ENCODE assay signal across 8 mouse cellular contexts in genomic region chr13:21910735-21911134, GRCm38 (mm10). TPM values are rescaled to one million over a fixed set of nuclear protein-coding genes. Genes with fewer than 3 reads are reported as not detected.
DNase-seq lines count a peak whose midpoint lies in the region; ATAC-seq and TF ChIP-seq lines count a peak whose summit lies in the region.

No protein-coding gene starts in this region.

- H3K27me3 ChIP-seq in stomach, embryonic 14.5 days (ENCODE audit: control insufficient read depth, insufficient read depth, low read length) = no peaks in the 10 kb centered on the region
- H3K27me3 ChIP-seq in stomach, postnatal 0 days (ENCODE audit: control insufficient read depth, insufficient read depth, low read length) = no peaks in the 10 kb centered on the region
- peaks cover 19% of the 10 kb centered on the region; the same call in 1 of the 2 replicates for H3K27me3 ChIP-seq in limb, embryonic 12.5 days

- 12% methylated on average over 7 of the region's 7 CpGs for WGBS in stomach, embryonic 14.5 days
- WGBS in stomach, postnatal 0 days = 30% methylated on average over 7 of the region's 7 CpGs
- 4% methylated on average over 7 of the region's 7 CpGs for WGBS in limb, embryonic 12.5 days

- H3K36me3 ChIP-seq in stomach, embryonic 14.5 days (ENCODE audit: control insufficient read depth, insufficient read depth, low read length) = no peaks in the 10 kb centered on the region
- H3K36me3 ChIP-seq in stomach, postnatal 0 days (ENCODE audit: control insufficient read depth, insufficient read depth, low read length) = no peaks in the 10 kb centered on the region
- no peaks in the 10 kb centered on the region for H3K36me3 ChIP-seq in limb, embryonic 12.5 days

- no peak overlapping the region for H3K27ac ChIP-seq in stomach, embryonic 14.5 days (ENCODE audit: low read length)
- H3K27ac ChIP-seq in stomach, postnatal 0 days (replicated peaks) = no peak overlapping the region
- H3K27ac ChIP-seq in limb, embryonic 12.5 days = no peak overlapping the region

- intact Hi-C loops in gastrocnemius, postnatal 14 days (cut with DNase I; ENCODE audit: low total_unique reads) = no loop called here

- H3K4me1 ChIP-seq in stomach, embryonic 14.5 days (ENCODE audit: control insufficient read depth, insufficient read depth, low read length) = peaks cover 4% of the 10 kb centered on the region; the same call in 1 of the 2 replicates
- no peaks in the 10 kb centered on the region for H3K4me1 ChIP-seq in stomach, postnatal 0 days (replicated peaks; ENCODE audit: control insufficient read depth, insufficient read depth)
- H3K4me1 ChIP-seq in limb, embryonic 12.5 days (replicated peaks) = no peaks in the 10 kb centered on the region

- no peak for ATAC-seq in stomach, embryonic 14.5 days (ENCODE audit: insufficient number of reproducible peaks, insufficient read depth, low FRiP score, low read depth)
- ATAC-seq in stomach, postnatal 0 days (ENCODE audit: low FRiP score, low TSS enrichment) = no peak
- ATAC-seq in limb, embryonic 12.5 days (ENCODE audit: insufficient number of reproducible peaks, insufficient read depth, low FRiP score, low TSS enrichment, low read depth) = no peak

- DNase-seq in embryo, embryonic 10 days (ENCODE audit: low spot score) = peak; percentile 73
- DNase-seq in embryo, embryonic 11 days = no peak
- no peak for DNase-seq in stomach, postnatal 0 days (ENCODE audit: low spot score)
- no peak for DNase-seq in gastrocnemius, postnatal 14 days
- no peak for DNase-seq in testis, postnatal 14 days (ENCODE audit: low spot score)
- no peak for DNase-seq in layer of hippocampus, adult 11-12 months (ENCODE audit: low spot score)

- TF ChIP-seq CTCF in stomach, postnatal 0 days (IDR thresholded peaks at IDR 0.05; ENCODE audit: low read depth) = no peak

- TF ChIP-seq EP300 in stomach, postnatal 0 days (optimal IDR thresholded peaks at IDR 0.05) = no peak

- peak overlapping the region; percentile 27; the same call in 1 of the 2 replicates for H3K4me2 ChIP-seq in stomach, embryonic 14.5 days (replicated peaks; ENCODE audit: low read depth, low read length)
- no peak overlapping the region for H3K4me2 ChIP-seq in stomach, postnatal 0 days (replicated peaks; ENCODE audit: low read depth)
- peak overlapping the region; percentile 32 for H3K4me2 ChIP-seq in limb, embryonic 12.5 days

- H3K9ac ChIP-seq in stomach, embryonic 14.5 days (replicated peaks; ENCODE audit: low read depth, low read length) = no peak overlapping the region
- no peak overlapping the region for H3K9ac ChIP-seq in stomach, postnatal 0 days (ENCODE audit: low read length)
- H3K9ac ChIP-seq in limb, embryonic 12.5 days (replicated peaks) = no peak overlapping the region

- no peaks in the 10 kb centered on the region for H3K9me3 ChIP-seq in stomach, embryonic 14.5 days (ENCODE audit: control insufficient read depth, low read depth, low read length)
- no peaks in the 10 kb centered on the region for H3K9me3 ChIP-seq in stomach, postnatal 0 days (ENCODE audit: control insufficient read depth, low read length)
- no peaks in the 10 kb centered on the region for H3K9me3 ChIP-seq in limb, embryonic 12.5 days

- peak overlapping the region; percentile 20 for H3K4me3 ChIP-seq in stomach, embryonic 14.5 days (ENCODE audit: low read depth, low read length)
- no peak overlapping the region for H3K4me3 ChIP-seq in stomach, postnatal 0 days (ENCODE audit: low read depth, low read length)
- H3K4me3 ChIP-seq in limb, embryonic 12.5 days (replicated peaks) = peak overlapping the region; percentile 27

RNA-seq across cellular contexts. Expression of gene Zfp184, which starts 34.2 kb away (rescaled TPM):
- 16.5 and 16.8 TPM in 2 replicates for polyA plus RNA-seq in stomach, embryonic 14.5 days (2014; fragmentation: Nextera tagmentation; extraction: Ambion mirVana)
- polyA plus RNA-seq in stomach, postnatal 0 days (2015; fragmentation: Nextera tagmentation; extraction: Ambion mirVana) = 1.4 and 1.6 TPM in 2 replicates
- polyA plus RNA-seq in limb, embryonic 12.5 days (2016; fragmentation: Nextera tagmentation; extraction: Ambion mirVana) = 23.2 and 25.2 TPM in 2 replicates
- total RNA-seq in gastrocnemius, postnatal 14 days (2021) = under 1 TPM; 0.33 to 0.38 TPM
